Mouse (Mus musculus): ENCODE data around the gene Lin9.

Lin9 gene

GRCm38 (mm10) chr1:180691284-180691683, 50.3 kb downstream of the Lin9 start:
- TF ChIP-seq GATA4 (IDR thresholded peaks at IDR 0.05; ENCODE audit: insufficient replicate concordance, low read length): no peak

DNA sequence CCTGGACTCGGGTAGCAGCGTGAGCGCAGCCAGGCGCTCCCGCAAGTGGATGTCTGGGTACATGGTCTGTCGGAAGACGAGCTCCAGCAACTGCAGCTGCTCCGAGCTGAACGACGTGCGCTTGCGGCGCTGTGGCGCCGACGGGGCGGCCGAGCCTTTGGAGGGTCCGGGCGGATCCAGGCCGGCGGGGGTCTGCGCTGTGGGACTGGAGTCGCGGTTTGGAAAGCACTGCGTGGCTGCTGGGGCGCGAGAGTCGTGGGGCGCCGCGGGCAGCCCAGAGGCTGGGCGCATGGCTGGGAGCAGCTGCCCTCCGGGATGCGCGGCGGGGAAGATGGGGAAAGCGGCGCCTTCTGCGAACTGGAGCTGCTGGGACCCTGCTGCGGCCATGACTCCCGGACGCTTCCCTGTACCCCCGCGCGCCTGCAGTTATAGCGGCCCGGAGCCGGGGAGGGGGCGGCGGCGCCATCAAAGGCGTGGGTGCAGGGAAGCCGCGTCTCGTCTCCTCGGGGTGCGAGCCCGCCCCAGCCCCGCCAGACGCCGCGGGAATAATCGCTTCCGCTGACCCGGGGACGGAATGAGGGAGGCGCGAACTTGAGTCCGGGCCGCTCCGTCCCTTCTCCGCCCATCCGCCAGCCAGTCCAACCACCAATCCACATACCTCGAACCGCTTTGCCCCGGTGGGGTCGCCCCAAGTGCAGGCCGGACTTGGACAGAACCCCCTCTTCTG, 55.8 kb downstream of the Lin9 start, which contains the start of gene Mixl1:
Gene Mixl1 (minus strand): TSS at position 409 of the 727 bp plus-strand sequence.
- TF ChIP-seq GATA4 (IDR thresholded peaks at IDR 0.05; ENCODE audit: insufficient replicate concordance, low read length): no peak

- no peak for TF ChIP-seq GATA4 (IDR thresholded peaks at IDR 0.05; ENCODE audit: insufficient replicate concordance, low read length)
Measured at GRCm38 (mm10) chr1:180698063-180698462, 57.1 kb downstream of the Lin9 start.

- TF ChIP-seq GATA4 (IDR thresholded peaks at IDR 0.05; ENCODE audit: insufficient replicate concordance, low read length): no peak
Measured at GRCm38 (mm10) chr1:180703400-180703799, 62.5 kb downstream of the Lin9 start.

DNA sequence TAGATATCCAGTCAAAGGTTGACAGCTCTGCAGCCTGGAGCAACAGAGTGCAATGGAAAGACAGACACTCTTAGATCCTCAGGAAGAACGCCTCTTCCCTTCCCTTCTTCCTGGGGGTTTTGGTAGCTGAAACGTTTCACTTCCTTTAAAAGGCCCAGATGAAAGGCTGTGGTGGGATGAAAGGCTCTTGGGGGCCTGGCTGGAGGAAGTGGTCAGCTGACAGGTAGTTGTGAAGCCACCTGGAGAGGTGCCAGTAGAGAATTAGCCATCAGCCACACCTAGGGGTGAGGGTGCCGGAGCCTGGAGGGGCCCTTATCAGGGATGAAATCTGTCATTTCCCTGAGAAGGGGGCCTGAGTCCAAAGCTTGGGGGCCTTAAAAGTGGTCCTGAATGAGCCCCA, 66.4 kb downstream of the Lin9 start:
- no peak for TF ChIP-seq GATA4 (IDR thresholded peaks at IDR 0.05; ENCODE audit: insufficient replicate concordance, low read length)

GRCm38 (mm10) chr1:180707813-180708212, 66.9 kb downstream of the Lin9 start:
- no peak for TF ChIP-seq GATA4 (IDR thresholded peaks at IDR 0.05; ENCODE audit: insufficient replicate concordance, low read length)

GRCm38 (mm10) chr1:180708935-180709776, 68.2 kb downstream of the Lin9 start:
- TF ChIP-seq GATA4 (IDR thresholded peaks at IDR 0.05; ENCODE audit: insufficient replicate concordance, low read length): no peak

- no peak for TF ChIP-seq GATA4 (IDR thresholded peaks at IDR 0.05; ENCODE audit: insufficient replicate concordance, low read length)
Measured at GRCm38 (mm10) chr1:180718756-180719155, 77.8 kb downstream of the Lin9 start.

DNA sequence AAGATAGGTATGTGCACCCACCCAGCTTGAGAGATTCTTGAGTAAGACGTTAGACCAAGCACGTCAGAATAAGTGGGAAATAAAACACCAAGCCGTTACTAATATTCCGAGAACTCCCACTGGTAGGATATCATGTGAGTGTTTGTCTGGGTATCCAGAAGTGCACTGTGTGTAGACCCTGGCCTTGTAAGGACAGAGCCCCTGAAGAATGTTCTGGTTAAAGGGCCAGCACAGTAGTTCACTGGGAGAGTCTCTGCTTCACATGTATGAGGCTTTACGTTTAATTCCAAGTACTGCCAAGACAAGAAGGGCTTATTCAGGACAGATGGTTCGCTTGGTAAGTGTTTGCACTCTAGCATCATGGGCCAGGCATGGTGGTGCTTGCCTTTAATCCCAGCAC, 78.5 kb downstream of the Lin9 start:
- TF ChIP-seq GATA4 (IDR thresholded peaks at IDR 0.05; ENCODE audit: insufficient replicate concordance, low read length): no peak

GRCm38 (mm10) chr1:180719951-180720689, 79.2 kb downstream of the Lin9 start:
- TF ChIP-seq GATA4 (IDR thresholded peaks at IDR 0.05; ENCODE audit: insufficient replicate concordance, low read length): peak; percentile 57; the same call in 1 of the 2 replicates

DNA sequence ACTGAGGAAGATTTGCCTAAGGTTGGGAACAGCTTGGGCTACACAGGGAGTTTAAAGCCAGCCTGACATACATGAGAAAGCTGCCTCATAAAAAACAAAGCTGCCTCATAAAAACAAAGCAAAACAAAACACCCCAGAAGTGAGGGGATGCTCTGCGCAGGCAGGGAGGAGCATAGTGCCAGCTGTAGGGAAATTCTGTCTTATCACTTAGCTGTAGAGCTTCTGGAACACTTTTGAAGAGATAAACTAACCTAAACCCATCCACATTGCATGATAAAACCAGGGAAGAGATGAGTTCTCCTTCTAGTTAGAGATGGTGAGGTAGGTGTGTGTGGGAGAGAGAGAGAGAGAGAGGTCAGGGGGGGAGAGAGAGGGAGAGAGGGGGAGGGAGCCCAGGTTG, 81.7 kb downstream of the Lin9 start:
- TF ChIP-seq GATA4 (IDR thresholded peaks at IDR 0.05; ENCODE audit: insufficient replicate concordance, low read length): no peak

GRCm38 (mm10) chr1:180723701-180724238, 82.8 kb downstream of the Lin9 start:
- TF ChIP-seq GATA4 (IDR thresholded peaks at IDR 0.05; ENCODE audit: insufficient replicate concordance, low read length): no peak

- peak; percentile 56; the same call in 1 of the 2 replicates for TF ChIP-seq GATA4 (IDR thresholded peaks at IDR 0.05; ENCODE audit: insufficient replicate concordance, low read length)
Measured at GRCm38 (mm10) chr1:180725704-180726179, 84.8 kb downstream of the Lin9 start, which contains the start of gene Acbd3. Gene Acbd3, plus strand, starts transcription at chr1:180726043.

DNA sequence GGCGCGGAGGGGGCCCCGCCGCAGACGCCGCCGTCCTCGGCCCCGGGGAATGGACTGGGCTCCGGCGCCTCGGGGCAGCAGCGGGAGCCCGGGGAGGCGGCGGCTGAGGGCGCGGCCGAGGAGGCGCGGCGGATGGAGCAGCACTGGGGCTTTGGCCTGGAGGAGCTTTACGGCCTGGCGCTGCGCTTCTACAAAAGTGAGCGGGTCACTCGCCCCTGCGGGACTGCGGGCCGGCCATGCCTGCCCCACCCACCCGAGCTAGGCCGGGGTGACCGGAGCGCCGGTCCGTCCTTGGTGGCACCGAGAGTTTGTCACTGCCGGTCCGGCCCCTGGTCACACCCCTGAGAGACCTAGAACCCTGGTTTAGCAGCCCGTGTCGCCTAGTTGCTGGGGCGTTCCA, 85.2 kb downstream of the Lin9 start:
- no peak for TF ChIP-seq GATA4 (IDR thresholded peaks at IDR 0.05; ENCODE audit: insufficient replicate concordance, low read length)

DNA sequence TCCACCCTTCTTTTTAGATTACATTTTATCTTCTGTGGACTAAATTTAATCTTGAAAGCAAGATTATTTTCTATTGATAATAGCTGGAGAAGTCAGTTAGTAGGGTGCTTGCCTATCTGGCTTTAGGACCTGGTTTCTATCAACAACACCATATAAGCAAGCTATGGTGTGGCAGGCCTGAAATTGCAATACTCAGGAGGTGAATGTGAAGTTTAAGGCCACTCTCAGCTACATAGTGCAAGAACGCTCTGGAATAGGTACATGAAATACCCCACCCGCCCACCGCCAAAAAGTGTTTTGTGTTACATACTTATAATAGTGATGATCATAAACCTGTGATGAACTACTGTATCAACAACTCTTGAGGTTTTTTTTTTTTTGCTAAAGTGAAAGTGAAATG, 88.3 kb downstream of the Lin9 start:
- TF ChIP-seq GATA4 (IDR thresholded peaks at IDR 0.05; ENCODE audit: insufficient replicate concordance, low read length): no peak
